Mouse (Mus musculus) bone marrow, adult 2 months (tissue): ENCODE measurements at regions not wholly inside any gene's neighbourhood (a gene's known extent, or its start where the extent isn't known, plus 50 kb on each side); places are given as distances from the start of the nearest gene placed in this dataset.

Source experiments
- H3K27ac ChIP-seq: fragments of 200-500 bp; 2 replicates; pipeline ENCODE4 v1.5.1; 2012; ENCODE audit warnings: low read depth, mild to moderate bottlenecking, control low read depth, inconsistent platforms, low read length; ENCODE audit not compliant: control insufficient read depth, poor library complexity, insufficient read depth
- H3K4me1 ChIP-seq: fragments of 200-500 bp; 2 replicates; pipeline ENCODE4 v1.6.1; 2011; ENCODE audit warnings: low read length; ENCODE audit not compliant: control insufficient read depth, insufficient read depth
- H3K4me3 ChIP-seq: fragments of 200-500 bp; replicated peaks from 2 replicates; pipeline ENCODE3; 2011; ENCODE audit warnings: mild to moderate bottlenecking, low read depth, low read length, control low read depth; ENCODE audit not compliant: control insufficient read depth
- CTCF ChIP-seq: fragments of 200-500 bp; IDR thresholded peaks from 2 replicates; pipeline ENCODE4 v1.5.1; 2011; ENCODE audit warnings: low read length, control low read depth; ENCODE audit not compliant: control insufficient read depth, insufficient read depth
- POLR2A ChIP-seq: fragments of 200-500 bp; IDR thresholded peaks from 2 replicates; pipeline ENCODE4 v1.6.1; 2011; ENCODE audit warnings: low read depth, mild to moderate bottlenecking, control low read depth, low read length, borderline replicate concordance; ENCODE audit not compliant: control insufficient read depth
- WGBS: fragments of 180-500 bp; shearing (Covaris S2); methylation state at CpG from one replicate; pipeline ENCODE4 v1.1.7; 2018; 5-methylcytosine and 5-hydroxymethylcytosine counted together

- Histone ChIP-seq H3K27ac (no peak overlapping the region), H3K4me3 (no peak overlapping the region), H3K4me1 (no peaks in the 10 kb centered on the region)
- TF ChIP-seq CTCF = no peak
- TF ChIP-seq POLR2A = no peak
- WGBS = 66% methylated on average over 5 of the region's 5 CpGs
Observed at GRCm38 (mm10) chr2:78004426-78004825, 58.3 kb upstream of the Cwc22 start.
